Mouse (Mus musculus): ENCODE results near the gene Trim33. TPM values are rescaled to one million over a fixed set of nuclear protein-coding genes. Genes with fewer than 3 reads are reported as not detected.

Trim33 gene
- polyA plus RNA-seq (2012; rRNA removed), result 1.2 and 2.7 TPM in 2 replicates

DNA sequence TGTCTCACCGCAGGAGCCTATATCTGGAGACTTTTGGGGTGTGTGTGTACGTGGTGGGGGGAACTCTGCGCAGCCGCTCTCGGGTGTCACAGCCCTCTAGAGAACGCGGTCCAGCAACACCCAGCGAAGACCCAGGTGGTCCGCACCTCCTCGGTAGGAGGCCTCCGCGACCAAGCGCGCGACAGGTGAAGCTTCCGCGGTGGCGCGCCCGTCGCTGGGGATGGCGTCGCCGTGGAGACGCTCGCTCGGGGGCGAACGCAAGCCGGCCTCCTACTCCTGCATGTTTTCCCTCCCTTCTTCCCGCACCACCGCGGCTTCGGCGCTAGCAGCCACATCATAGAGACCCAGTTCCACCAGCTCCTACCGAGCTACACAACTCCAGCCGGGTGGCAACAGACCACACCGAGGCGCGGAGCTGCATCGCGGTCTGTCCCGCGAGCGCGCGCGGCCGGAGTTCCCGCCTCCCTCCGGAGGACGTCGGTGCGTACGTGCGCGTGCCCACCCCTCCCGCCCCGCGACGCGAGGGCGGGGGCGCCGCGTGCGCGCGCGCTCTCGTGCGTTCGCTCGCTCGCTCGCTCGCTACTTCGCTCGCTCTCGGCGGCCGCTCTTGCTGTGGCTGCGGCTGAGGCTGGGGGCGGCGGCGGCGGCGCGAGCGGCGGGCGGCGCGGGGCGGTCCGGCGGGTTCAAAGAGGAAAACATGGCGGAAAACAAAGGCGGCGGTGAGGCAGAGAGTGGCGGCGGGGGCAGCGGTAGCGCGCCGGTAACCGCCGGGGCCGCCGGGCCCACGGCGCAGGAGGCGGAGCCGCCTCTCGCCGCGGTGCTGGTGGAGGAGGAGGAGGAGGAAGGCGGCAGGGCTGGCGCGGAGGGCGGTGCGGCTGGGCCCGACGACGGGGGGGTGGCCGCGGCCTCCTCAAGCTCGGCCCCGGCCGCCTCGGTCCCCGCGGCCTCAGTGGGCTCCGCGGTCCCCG lies at the start of gene Trim33:
Gene Trim33 (plus strand): TSS at position 112 of the 968 bp plus-strand sequence.

Other genes with a start within 250 kb of the Trim33 start
- gene Nras, start 221.0 kb upstream of the Trim33 start, polyA plus RNA-seq (2012; rRNA removed), result 3.6 and 4.2 TPM in 2 replicates
- 0.38 and 0.49 TPM in 2 replicates for gene Ampd1, start 205.3 kb upstream of the Trim33 start, polyA plus RNA-seq (2012; rRNA removed)
- gene Dennd2c, start 176.7 kb upstream of the Trim33 start, polyA plus RNA-seq (2012; rRNA removed), result 0.66 and 0.85 TPM in 2 replicates
- 5.3 and 6.0 TPM in 2 replicates for gene Bcas2, start 107.6 kb upstream of the Trim33 start, polyA plus RNA-seq (2012; rRNA removed)